Mouse (Mus musculus): ENCODE results near the gene Il18r1.
A peak's percentile ranks its signal among the peaks of the same experiment; 100 is the strongest.

DNA sequence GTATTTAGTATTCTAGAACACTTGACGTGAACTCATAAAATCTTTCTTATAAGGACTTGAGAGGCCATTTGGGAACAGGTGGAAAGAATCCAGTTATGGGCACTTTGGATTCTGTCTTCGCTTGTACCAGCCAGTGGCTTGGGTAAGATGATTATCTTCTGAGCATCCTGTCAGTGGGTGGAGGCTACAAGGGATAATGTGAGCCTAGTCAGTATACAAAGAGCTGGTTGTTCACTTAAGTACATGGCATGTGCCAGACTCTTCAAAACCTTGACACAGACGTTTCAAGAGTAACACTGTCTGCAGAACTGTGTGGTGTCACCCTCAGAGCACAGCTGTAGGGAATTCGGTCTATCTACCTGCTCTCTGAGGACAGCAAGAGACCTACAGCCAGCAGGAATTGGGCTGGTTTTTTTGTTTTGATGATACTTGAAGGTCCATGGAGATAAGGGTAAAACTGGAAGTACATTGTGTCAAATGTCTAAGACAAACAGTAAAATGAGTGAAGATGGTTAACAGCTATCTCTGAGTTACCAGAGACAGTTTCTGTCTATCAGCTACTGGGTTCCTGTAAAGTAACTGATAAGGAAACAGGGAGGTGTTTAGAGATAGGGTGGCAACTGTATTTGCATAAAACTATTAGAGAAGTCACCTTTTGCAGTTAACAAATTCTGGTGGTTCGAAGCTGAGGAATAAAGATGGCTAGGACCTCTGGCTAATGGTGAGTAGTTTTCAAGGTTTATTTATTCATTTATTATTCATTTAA lies 36.3 kb upstream of the Il18r1 start, which contains the start of gene Il1rl1:
- TF ChIP-seq CTCF (IDR thresholded peaks at IDR 0.05; ENCODE audit: low read depth, low read length) (no peak), GATA1 (IDR thresholded peaks at IDR 0.05; ENCODE audit: borderline replicate concordance, low read length) (no peak), POLR2AphosphoS5 (IDR thresholded peaks at IDR 0.05; ENCODE audit: insufficient replicate concordance, low read depth, low read length) (no peak), TAL1 (conservative IDR thresholded peaks at IDR 0.05; ENCODE audit: low read depth, low read length) (peak; percentile 99), GATA2 (IDR thresholded peaks at IDR 0.05; ENCODE audit: borderline replicate concordance, low read depth, low read length) (0 out of 2 replicates have a peak, but pooled peaks have one; percentile 39)

Measured in G1E (cell line).